Mouse (Mus musculus): Measurements from ENCODE around the gene Mcat. TPM values are rescaled to one million over a fixed set of nuclear protein-coding genes. Genes with fewer than 3 reads are reported as not detected.

Gene Mcat
- 12.3 TPM for total RNA-seq (2023)

DNA sequence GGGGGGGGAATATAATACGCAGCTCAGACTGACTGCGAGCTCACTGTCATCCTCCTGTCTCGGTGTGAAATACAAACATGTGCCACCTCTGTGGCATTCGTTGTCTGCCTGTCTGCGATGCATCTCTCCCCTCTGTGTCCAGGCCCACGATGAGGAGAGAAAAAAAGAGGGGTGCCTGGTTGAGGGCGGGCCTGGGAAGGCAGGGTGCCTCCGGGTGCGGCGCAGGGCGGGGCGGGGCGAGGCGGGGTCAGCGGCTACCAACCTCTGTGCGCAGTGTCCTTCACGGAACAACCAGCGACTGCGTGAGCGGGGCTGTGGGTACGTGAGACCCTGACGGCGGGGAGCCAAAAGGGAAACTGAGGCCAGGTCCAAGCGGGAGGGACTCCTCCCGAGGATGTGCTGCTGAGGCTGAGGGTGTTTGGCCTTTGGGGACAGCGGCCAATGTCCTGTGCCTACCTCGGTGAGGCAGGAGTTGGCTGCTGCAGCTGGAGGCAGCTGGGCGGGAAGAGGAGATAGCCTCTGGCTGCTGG lies at the start of gene Mcat, which contains the start of gene Tspo:
Gene Mcat (minus strand): TSS at position 461 of the 530 bp plus-strand sequence.
Gene Tspo (plus strand): TSS at position 266 of the 530 bp plus-strand sequence.

DNA sequence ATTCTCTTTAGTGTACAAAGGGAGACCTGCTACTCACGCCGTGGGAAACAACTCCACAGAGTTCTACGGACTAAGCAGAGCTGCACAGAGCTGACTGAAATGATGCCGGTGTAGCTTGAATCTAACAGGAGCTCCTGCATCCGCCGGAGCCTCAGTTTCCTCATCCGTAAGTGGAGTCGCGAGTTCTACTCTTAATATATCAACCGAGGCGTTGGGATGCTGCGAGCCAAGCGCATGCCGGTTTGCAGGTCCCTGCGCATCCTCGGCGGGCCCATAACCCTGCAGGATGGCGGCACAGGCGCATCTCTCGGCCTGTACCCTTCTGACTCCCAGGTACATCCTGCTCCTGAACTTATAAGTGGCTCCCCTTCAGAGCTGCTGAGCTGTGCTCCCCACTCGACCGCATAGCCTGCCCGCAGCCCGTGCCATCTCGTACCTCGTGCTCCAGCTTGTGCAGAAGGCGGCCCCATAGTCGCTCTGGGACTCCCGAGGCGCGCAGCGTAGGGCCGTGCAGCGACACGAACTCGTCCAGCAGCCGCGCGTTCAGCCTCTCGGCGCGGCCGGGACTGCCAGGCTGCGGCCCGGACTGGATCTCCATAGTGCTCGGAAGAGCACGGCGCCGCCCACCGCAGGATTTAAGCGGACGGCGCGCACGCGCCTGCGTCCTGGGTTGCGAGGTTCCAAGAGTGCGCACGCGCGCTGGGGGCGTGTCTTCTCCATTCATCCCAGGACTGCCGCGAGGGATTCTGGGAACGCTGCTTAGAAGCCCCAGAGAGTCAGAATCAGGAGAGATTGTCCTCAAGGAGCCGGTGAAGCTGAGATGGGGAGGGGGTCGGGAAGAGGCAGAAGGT lies 31.2 kb upstream of the Mcat start, which contains the start of gene Ttll12:
Gene Ttll12 (minus strand): TSS at position 645 of the 851 bp plus-strand sequence.

DNA sequence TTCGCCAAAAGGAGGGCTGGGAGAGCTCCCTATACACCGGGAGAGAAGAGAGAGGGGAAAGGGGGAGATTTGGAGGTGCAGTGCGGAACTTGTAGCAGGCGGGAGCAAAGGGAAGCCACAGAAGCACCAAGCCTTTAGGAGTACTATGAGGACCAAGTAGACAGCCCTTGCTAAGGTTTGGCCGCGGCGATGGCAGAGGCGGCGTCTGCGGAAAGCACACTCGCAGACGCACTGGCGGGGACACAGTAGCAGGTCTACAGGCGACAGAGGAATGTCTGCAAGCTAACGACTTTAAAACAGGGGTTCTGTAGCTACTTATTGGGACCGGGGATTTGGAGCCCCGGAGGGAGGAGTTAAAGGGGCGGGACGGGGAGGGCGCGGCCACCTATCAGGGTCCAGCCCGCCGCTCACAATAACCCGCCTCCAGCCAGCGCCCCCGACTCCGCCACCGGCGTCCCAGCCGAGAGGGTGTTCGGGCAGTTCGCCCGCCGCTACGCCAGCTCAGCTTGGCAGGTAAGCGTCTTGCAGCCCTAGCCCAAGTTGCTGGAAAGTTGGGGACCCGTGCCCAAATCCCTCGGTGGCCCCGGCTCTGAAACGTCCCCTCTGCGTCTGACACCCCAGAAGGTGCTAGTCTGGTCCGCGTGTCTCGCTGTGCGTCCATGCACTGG lies 37.0 kb downstream of the Mcat start, which contains the start of gene Bik:
Gene Bik (plus strand): TSS at position 439 of the 668 bp plus-strand sequence.

DNA sequence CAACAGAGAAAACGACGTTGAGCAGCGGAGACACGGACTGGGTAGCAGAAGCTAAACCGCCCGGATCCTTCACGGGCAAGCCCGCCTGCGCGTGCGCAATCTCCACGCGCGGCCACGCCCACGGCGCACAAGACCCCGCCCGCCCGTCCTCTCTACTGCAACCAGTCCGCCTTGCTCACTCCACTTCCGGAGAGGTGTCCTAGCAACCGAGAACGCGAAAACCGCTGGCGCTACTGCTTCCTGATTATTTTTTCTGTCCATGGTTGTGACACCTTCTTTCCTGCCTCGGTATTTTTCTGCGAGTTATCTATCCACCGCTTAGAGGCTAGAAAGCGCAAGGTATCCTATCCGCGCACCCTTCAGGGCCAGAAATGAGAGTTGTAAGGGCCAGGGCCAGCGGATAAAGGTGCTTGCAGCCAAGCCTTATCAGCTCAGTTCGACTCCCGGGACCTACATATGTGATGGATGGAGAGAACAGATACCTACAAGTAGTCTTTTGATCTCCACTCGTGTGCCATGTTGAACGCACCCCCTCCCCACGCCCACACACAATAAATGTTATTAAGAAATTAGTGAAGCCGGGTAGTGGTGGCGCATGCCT lies 52.7 kb downstream of the Mcat start, which contains the start of gene Ttll1:
Gene Ttll1 (minus strand): TSS at position 89 of the 601 bp plus-strand sequence.

Other genes starting within 250 kb of the Mcat start
- 8.5 TPM for gene Arfgap3, start 213.5 kb downstream of the Mcat start, total RNA-seq (2023)
- 31.5 TPM for gene Pacsin2, start 99.2 kb downstream of the Mcat start, total RNA-seq (2023)
- gene Ttll1, start 52.9 kb downstream of the Mcat start, total RNA-seq (2023) = 4.2 TPM
- gene Bik, start 36.9 kb downstream of the Mcat start, total RNA-seq (2023) = 2.1 TPM
- gene Tspo, start 195 bp downstream of the Mcat start, total RNA-seq (2023) = 94.1 TPM
- 19.6 TPM for gene Ttll12, start 31.4 kb upstream of the Mcat start, total RNA-seq (2023)
- gene Scube1, start 161.2 kb upstream of the Mcat start, total RNA-seq (2023) = not detected
- not detected for gene Mpped1, start 215.7 kb upstream of the Mcat start, total RNA-seq (2023)